Mouse (Mus musculus): ENCODE results near the gene Mgat1.

GRCm38 (mm10) chr11:49205080-49205590 lies 38.9 kb upstream of the Mgat1 start:
- no peak for TF ChIP-seq CTCF (IDR thresholded peaks at IDR 0.05; ENCODE audit: extremely low read depth, insufficient read depth, insufficient read length, insufficient replicate concordance)
- TF ChIP-seq POLR2A (IDR thresholded peaks at IDR 0.05; ENCODE audit: low read depth, low read length) = no peak
